Mouse (Mus musculus): ENCODE measurements around the gene Il1rapl1. TPM values are rescaled to one million over a fixed set of nuclear protein-coding genes. Genes with fewer than 3 reads are reported as not detected.

The Il1rapl1 gene
- polyA plus RNA-seq, 1 experiment from 2014 or later: 1.9 TPM

DNA sequence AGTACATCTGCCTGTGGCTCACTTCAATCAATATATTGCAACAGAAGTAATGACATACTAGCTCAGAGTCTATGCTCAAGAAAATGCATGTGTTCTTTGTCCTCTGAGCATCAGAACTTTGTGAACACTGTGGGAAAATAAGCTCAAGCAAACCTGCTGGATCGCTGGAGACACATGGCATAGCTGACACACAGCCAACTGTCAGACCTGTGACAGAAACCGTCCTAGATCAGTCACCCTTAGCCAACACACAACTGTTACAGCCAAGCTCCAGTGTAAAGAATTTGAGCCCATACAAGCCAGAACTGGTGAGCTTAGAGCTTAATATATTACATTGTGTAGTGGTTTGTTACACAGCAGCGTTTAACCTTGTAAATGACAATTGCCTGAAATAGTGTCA, 45.1 kb downstream of the Il1rapl1 start:
- Histone ChIP-seq H3K27me3 (no peaks in the 10 kb centered on the region), H3K4me3 (no peak overlapping the region), H3K9ac (no peak overlapping the region), H3K4me2 (replicated peaks) (no peak overlapping the region), H3K27ac (no peak overlapping the region), H3K36me3 (no peaks in the 10 kb centered on the region), H3K9me3 (no peaks in the 10 kb centered on the region), H3K4me1 (no peaks in the 10 kb centered on the region)
- WGBS: 76% methylated on average over 3 of the region's 3 CpGs
- no peak for ATAC-seq (ENCODE audit: insufficient number of reproducible peaks, insufficient read depth, low FRiP score, low TSS enrichment)

GRCm38 (mm10) chrX:88043556-88043955, 71.9 kb downstream of the Il1rapl1 start:
- ATAC-seq (ENCODE audit: insufficient number of reproducible peaks, insufficient read depth, low FRiP score, low TSS enrichment): no peak
- H3K27me3 ChIP-seq: no peaks in the 10 kb centered on the region
- H3K4me1 ChIP-seq: no peaks in the 10 kb centered on the region
- H3K9ac ChIP-seq: no peak overlapping the region
- 89% methylated on average over 1 of the region's 1 CpGs for WGBS
- H3K4me3 ChIP-seq: no peak overlapping the region
- no peak overlapping the region for H3K27ac ChIP-seq
- H3K36me3 ChIP-seq: no peaks in the 10 kb centered on the region
- no peaks in the 10 kb centered on the region for H3K9me3 ChIP-seq
- H3K4me2 ChIP-seq (replicated peaks): no peak overlapping the region

DNA sequence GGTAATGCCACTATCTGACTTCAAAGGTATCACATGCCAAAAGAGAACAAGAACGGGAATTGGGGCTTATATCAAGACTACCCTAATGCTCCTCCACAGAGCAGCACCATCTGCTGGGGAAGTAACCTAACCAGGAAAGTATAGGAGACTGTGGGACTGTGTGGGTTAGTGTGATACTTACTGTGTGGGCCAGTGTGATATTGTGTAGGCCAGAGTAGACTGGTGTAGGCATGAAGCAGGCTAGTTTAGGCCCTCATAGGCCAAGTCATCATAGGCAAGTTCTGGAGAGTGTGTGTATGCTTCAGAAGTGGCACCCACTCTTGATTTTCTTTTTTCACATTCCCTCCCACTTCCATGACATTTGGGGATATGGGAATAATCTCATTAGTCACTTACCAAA, 76.5 kb downstream of the Il1rapl1 start:
- no peaks in the 10 kb centered on the region for H3K9me3 ChIP-seq
- H3K4me1 ChIP-seq: no peaks in the 10 kb centered on the region
- no peaks in the 10 kb centered on the region for H3K36me3 ChIP-seq
- no peak for ATAC-seq (ENCODE audit: insufficient number of reproducible peaks, insufficient read depth, low FRiP score, low TSS enrichment)
- H3K27me3 ChIP-seq: no peaks in the 10 kb centered on the region
- 52% methylated on average over 1 of the region's 1 CpGs for WGBS
- H3K9ac ChIP-seq: no peak overlapping the region
- H3K4me2 ChIP-seq (replicated peaks): no peak overlapping the region
- H3K4me3 ChIP-seq: no peak overlapping the region
- H3K27ac ChIP-seq: no peak overlapping the region

DNA sequence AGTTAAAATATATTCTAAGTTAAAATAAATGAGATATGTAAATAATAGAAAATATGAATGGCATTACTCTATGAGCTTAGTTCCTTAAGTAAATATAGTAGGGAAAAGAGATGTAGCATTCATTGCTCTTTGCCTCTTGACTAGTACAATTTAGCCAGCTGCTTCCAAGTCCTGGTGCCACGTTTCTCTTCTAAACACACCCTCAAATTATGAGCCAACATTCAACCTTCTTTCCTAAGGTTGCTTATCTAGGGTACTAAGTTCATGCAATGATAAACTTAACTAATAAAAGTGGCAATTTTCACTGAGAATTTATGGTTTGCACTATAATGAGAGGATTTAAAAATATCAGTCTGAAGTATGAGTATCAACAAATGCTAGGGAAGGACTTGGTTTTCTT, 218.3 kb downstream of the Il1rapl1 start:
- H3K27ac ChIP-seq: no peak overlapping the region
- no peak overlapping the region for H3K4me3 ChIP-seq
- ATAC-seq (ENCODE audit: insufficient number of reproducible peaks, insufficient read depth, low FRiP score, low TSS enrichment): no peak
- H3K4me1 ChIP-seq: no peaks in the 10 kb centered on the region
- no peaks in the 10 kb centered on the region for H3K27me3 ChIP-seq
- H3K36me3 ChIP-seq: no peaks in the 10 kb centered on the region
- H3K9me3 ChIP-seq: no peaks in the 10 kb centered on the region
- H3K9ac ChIP-seq: no peak overlapping the region
- 71% methylated on average over 1 of the region's 1 CpGs for WGBS
- H3K4me2 ChIP-seq (replicated peaks): no peak overlapping the region

DNA sequence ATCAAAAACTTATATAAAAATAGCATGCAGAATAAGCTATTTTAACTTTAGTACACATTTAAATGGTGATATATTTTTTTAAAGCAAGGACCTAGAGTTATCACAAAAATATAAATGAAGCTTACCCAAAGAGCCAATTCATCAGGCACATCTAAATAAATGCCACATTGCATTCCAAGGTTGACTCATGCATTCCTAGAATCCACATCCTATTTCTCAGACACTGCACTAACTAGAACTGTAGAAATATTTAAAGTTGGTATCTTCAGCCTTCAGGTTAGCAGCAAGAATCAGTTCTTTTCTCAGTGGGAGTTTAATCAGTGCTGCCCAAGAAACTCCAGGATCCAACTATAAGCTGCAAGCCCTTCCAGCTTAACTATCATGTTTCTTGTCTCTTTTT, 223.5 kb downstream of the Il1rapl1 start:
- no peaks in the 10 kb centered on the region for H3K9me3 ChIP-seq
- no peak overlapping the region for H3K27ac ChIP-seq
- no peaks in the 10 kb centered on the region for H3K4me1 ChIP-seq
- no peaks in the 10 kb centered on the region for H3K27me3 ChIP-seq
- no peaks in the 10 kb centered on the region for H3K36me3 ChIP-seq
- H3K4me3 ChIP-seq: no peak overlapping the region
- no peak overlapping the region for H3K4me2 ChIP-seq (replicated peaks)
- H3K9ac ChIP-seq: no peak overlapping the region
- ATAC-seq (ENCODE audit: insufficient number of reproducible peaks, insufficient read depth, low FRiP score, low TSS enrichment): no peak

DNA sequence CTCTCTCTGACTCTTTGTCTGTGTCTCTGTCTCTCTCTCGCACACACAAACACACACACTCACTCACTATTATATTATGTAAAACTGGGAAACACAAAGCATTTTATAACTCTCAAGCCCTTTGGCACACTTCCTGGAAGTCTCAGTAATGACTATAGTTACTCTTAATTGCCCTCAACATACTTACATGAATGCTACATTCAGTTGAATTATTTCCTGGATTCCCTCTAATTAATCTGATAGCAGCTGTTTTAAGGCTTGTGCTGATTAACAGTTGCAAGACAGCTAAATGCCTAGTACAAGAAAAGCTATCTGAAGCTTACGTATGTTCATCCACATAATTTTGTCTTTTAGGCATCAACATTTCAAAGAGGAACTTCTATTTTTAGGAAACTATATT, 261.3 kb downstream of the Il1rapl1 start:
- H3K4me3 ChIP-seq: no peak overlapping the region
- no peak overlapping the region for H3K4me2 ChIP-seq (replicated peaks)
- H3K36me3 ChIP-seq: no peaks in the 10 kb centered on the region
- no peak overlapping the region for H3K27ac ChIP-seq
- no peak for ATAC-seq (ENCODE audit: insufficient number of reproducible peaks, insufficient read depth, low FRiP score, low TSS enrichment)
- H3K9ac ChIP-seq: no peak overlapping the region
- 74% methylated on average over 2 of the region's 2 CpGs for WGBS
- H3K9me3 ChIP-seq: no peaks in the 10 kb centered on the region
- no peaks in the 10 kb centered on the region for H3K4me1 ChIP-seq
- no peaks in the 10 kb centered on the region for H3K27me3 ChIP-seq

DNA sequence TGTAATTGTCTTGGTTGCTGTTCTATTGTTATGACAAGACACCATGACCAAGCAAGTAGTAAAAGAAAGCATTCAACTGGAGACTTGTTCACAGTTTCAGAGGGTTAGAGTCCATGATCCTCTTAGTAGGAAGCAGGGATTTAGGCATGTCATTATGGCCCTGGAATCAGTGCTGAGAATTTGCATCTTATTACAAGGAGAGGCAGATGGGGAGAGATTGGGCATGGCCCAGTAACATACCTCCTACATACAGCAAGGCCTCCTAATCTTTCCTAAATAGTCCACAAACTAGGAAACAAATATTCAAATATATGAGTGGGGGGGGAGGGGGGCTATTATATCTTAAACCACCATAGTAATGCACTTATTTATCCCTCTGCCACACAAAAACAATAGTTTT, 301.6 kb downstream of the Il1rapl1 start:
- ATAC-seq (ENCODE audit: insufficient number of reproducible peaks, insufficient read depth, low FRiP score, low TSS enrichment): no peak
- Histone ChIP-seq H3K4me3 (no peak overlapping the region), H3K27ac (no peak overlapping the region), H3K36me3 (no peaks in the 10 kb centered on the region), H3K4me2 (replicated peaks) (no peak overlapping the region), H3K9me3 (no peaks in the 10 kb centered on the region), H3K27me3 (no peaks in the 10 kb centered on the region), H3K4me1 (no peaks in the 10 kb centered on the region), H3K9ac (no peak overlapping the region)

DNA sequence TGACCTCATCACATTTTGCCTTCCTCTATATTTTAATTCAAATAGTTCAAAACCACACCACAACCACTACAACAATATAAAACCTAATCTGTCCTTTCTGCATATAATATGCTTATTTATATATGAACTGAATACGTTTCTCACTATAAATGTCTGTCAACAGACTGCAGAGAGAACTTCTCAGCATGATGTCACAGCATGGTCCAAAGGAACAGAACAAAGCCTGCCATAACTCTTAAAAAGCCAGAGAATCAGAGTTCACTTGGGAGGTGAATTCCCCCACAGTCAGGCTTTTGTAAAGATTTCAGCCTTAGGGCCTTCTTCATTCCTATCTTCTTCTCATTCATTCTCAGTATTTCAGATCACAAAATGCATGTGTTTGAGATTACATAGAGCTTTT, 307.7 kb downstream of the Il1rapl1 start:
- Histone ChIP-seq H3K4me3 (no peak overlapping the region), H3K9me3 (no peaks in the 10 kb centered on the region), H3K4me2 (replicated peaks) (no peak overlapping the region), H3K9ac (no peak overlapping the region), H3K27ac (no peak overlapping the region), H3K36me3 (no peaks in the 10 kb centered on the region), H3K27me3 (no peaks in the 10 kb centered on the region), H3K4me1 (no peaks in the 10 kb centered on the region)
- 16% methylated on average over 1 of the region's 1 CpGs for WGBS
- ATAC-seq (ENCODE audit: insufficient number of reproducible peaks, insufficient read depth, low FRiP score, low TSS enrichment): no peak

GRCm38 (mm10) chrX:87793011-87793410, 322.4 kb downstream of the Il1rapl1 start:
- Histone ChIP-seq H3K9ac (no peak overlapping the region), H3K9me3 (no peaks in the 10 kb centered on the region), H3K4me3 (no peak overlapping the region), H3K27ac (no peak overlapping the region), H3K27me3 (no peaks in the 10 kb centered on the region), H3K4me1 (no peaks in the 10 kb centered on the region), H3K36me3 (no peaks in the 10 kb centered on the region), H3K4me2 (replicated peaks) (no peak overlapping the region)
- no peak for ATAC-seq (ENCODE audit: insufficient number of reproducible peaks, insufficient read depth, low FRiP score, low TSS enrichment)

DNA sequence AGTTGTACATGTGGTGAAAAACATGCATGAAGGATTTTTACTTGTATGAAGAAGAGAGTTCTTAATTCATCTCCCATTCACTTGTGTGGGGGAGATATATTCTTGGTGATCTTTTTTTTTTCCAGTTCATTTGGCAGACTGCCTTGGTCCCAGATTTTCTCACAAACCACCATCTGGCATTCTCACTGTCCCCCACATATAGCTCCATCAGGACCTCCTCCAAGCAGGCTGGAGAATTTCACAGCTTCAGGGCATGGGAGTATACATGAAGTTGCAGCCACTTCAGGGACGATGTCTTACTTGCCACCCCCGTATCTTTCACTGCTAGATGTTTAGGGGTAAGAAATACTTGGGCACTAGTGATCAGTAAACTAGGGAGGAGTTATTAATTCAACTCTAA, 404.9 kb downstream of the Il1rapl1 start:
- H3K27ac ChIP-seq: no peak overlapping the region

DNA sequence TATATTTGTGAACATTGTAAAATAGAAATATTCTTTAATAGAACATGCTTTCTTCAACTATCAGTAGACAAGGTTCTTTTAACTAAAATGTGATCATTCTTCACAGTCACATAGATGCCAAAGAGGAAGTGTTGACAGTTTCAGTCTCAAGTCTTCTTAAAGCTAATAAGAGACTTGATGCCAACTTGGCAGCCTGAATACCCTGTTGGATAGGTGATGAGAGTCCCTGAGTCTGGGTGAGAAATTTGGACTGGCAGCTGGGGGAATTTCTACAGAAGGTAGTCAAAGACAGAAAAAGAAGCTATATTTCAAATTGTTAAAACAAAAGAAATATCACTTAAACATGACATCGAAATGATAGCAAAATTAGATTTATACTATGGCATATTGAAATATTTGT, 451.6 kb downstream of the Il1rapl1 start:
- WGBS: 80% methylated on average over 1 of the region's 1 CpGs

More for the DNA sequence above, 404.9 kb downstream of the Il1rapl1 start:
- Histone ChIP-seq H3K36me3 (no peaks in the 10 kb centered on the region), H3K4me1 (no peaks in the 10 kb centered on the region), H3K4me3 (no peak overlapping the region), H3K27me3 (no peaks in the 10 kb centered on the region), H3K4me2 (replicated peaks) (no peak overlapping the region), H3K9me3 (no peaks in the 10 kb centered on the region), H3K9ac (no peak overlapping the region)
- 68% methylated on average over 2 of the region's 2 CpGs for WGBS
- no peak for ATAC-seq (ENCODE audit: insufficient number of reproducible peaks, insufficient read depth, low FRiP score, low TSS enrichment)

DNA sequence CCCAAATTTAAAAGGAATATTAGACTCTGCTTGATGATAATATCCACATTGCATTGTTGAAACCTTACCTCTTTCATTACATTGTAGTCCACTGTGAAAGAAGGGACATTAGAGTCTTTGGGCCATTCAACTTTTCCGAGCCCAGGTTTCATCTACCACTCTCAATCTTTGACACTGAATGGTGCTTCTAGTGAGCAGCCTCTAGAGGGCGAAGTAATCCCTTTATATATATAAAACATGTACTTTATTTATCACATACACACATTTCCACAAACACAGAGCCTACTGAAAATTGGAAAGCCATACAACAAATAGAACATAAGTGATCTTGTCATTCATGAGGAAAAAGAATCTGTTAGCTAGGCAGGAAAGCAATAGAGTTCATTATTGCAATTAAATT, 459.8 kb downstream of the Il1rapl1 start:
- no peak for ATAC-seq (ENCODE audit: insufficient number of reproducible peaks, insufficient read depth, low FRiP score, low TSS enrichment)
- H3K27me3 ChIP-seq: no peaks in the 10 kb centered on the region
- 37% methylated on average over 2 of the region's 2 CpGs for WGBS
- no peaks in the 10 kb centered on the region for H3K4me1 ChIP-seq
- no peaks in the 10 kb centered on the region for H3K9me3 ChIP-seq
- H3K9ac ChIP-seq: no peak overlapping the region
- no peaks in the 10 kb centered on the region for H3K36me3 ChIP-seq
- no peak overlapping the region for H3K27ac ChIP-seq
- no peak overlapping the region for H3K4me2 ChIP-seq (replicated peaks)
- no peak overlapping the region for H3K4me3 ChIP-seq

More for the DNA sequence above, 451.6 kb downstream of the Il1rapl1 start:
- Histone ChIP-seq H3K27ac (no peak overlapping the region), H3K27me3 (no peaks in the 10 kb centered on the region), H3K4me1 (no peaks in the 10 kb centered on the region), H3K9me3 (no peaks in the 10 kb centered on the region), H3K4me2 (replicated peaks) (no peak overlapping the region), H3K4me3 (no peak overlapping the region), H3K9ac (no peak overlapping the region), H3K36me3 (no peaks in the 10 kb centered on the region)
- ATAC-seq (ENCODE audit: insufficient number of reproducible peaks, insufficient read depth, low FRiP score, low TSS enrichment): no peak

- H3K4me1 ChIP-seq: no peaks in the 10 kb centered on the region
- H3K4me3 ChIP-seq: no peak overlapping the region
- no peaks in the 10 kb centered on the region for H3K36me3 ChIP-seq
- H3K27ac ChIP-seq: no peak overlapping the region
- no peak for ATAC-seq (ENCODE audit: insufficient number of reproducible peaks, insufficient read depth, low FRiP score, low TSS enrichment)
- H3K27me3 ChIP-seq: no peaks in the 10 kb centered on the region
- H3K9me3 ChIP-seq: no peaks in the 10 kb centered on the region
- no peak overlapping the region for H3K9ac ChIP-seq
- no peak overlapping the region for H3K4me2 ChIP-seq (replicated peaks)
Measured at GRCm38 (mm10) chrX:87600914-87601313, 514.5 kb downstream of the Il1rapl1 start.
